Mouse (Mus musculus) macrophage (primary cell): ENCODE measurements around the gene Nnmt. TPM values are rescaled to one million over a fixed set of nuclear protein-coding genes. Genes with fewer than 3 reads are reported as not detected.

Experiments
- H3K27ac ChIP-seq: fragments of 350-480 bp; formaldehyde crosslinking; 2 replicates; pipeline ENCODE4 v1.9.0; 2021
- H3K36me3 ChIP-seq: fragments of 350-480 bp; formaldehyde crosslinking; 2 replicates; pipeline ENCODE4 v1.9.0; 2021; ENCODE audit errors: inconsistent target
- H3K4me3 ChIP-seq: fragments of 350-480 bp; formaldehyde crosslinking; 2 replicates; pipeline ENCODE4 v1.9.0; 2021; ENCODE audit errors: inconsistent target
- H3K79me2 ChIP-seq: fragments of 350-480 bp; formaldehyde crosslinking; 2 replicates; pipeline ENCODE4 v1.9.0; 2021; ENCODE audit errors: inconsistent target
- WGBS: methylation state at CpG from one replicate; pipeline ENCODE4 v1.1.7; 2026; ENCODE audit warnings: inconsistent platforms; ENCODE audit not compliant: missing documents; 5-methylcytosine and 5-hydroxymethylcytosine counted together
- polyA plus RNA-seq: library from polyadenylated mRNA; stranded (reverse); fragments of 250-400 nt; gene quantifications from 3 replicates; pipeline ENCODE4 v1.2.4, GENCODE M21; 2018; ENCODE audit warnings: inconsistent platforms

The Nnmt gene
- polyA plus RNA-seq, 1 experiment from 2014 or later = not detected

DNA sequence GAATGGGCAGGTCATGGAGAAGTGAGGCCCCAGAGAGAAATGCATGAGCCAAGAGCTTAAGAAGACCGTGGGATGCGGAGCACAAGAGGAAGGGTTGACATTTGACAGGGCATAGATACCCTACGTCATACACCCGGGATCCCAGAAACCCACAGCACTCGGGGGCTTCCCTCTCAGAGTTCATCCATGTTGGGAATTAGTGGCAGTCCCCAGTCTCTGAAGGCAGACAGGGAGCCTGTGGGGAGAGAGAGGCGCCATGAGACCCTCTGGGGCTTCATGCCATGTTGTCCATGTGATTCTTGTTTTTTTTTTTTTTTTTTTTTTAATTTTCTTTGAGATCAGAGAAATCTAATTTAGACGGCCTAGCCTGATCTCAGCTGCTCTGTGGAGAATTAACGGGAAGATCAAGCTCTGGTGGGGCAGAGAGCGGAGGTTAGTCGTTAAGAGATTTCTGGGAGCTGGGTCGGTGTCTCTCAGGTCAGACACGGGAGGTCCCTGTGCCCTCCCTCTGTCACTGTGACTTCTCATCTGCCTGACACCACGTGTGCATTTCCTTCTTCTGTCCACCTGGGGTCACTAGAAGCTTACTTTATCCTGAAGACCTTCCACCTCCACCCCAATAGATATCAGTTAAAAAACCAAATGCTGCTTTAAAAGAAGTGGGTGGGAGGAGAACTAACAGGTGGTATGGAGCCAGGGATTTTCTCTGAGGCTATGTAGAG lies 40.1 kb upstream of the Nnmt start:
- no peaks in the 10 kb centered on the region for H3K79me2 ChIP-seq
- no peak overlapping the region for H3K4me3 ChIP-seq
- H3K36me3 ChIP-seq = no peaks in the 10 kb centered on the region
- WGBS = 54% methylated on average over 13 of the region's 13 CpGs
- H3K27ac ChIP-seq = no peak overlapping the region

DNA sequence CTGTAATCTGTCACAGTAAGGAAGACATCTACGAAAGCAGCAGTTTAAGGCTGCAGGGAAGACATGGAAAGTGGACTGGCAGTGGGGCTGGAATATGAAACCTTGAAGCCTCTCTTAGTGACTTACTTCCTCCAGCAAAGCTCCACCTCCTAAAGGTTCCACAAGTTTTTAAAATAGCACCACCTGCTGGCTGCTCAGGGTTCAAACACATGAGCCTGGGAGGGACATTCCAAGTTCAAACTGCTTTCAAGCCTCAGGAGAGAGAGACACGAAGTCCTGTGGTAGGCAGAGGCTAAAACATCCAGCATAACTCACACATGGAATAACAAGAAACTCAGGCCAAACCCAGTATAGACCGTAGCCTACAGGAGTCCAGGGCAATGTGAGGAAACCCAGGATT lies 39.4 kb upstream of the Nnmt start:
- no peak overlapping the region for H3K27ac ChIP-seq
- no peaks in the 10 kb centered on the region for H3K79me2 ChIP-seq
- no peaks in the 10 kb centered on the region for H3K36me3 ChIP-seq
- no peak overlapping the region for H3K4me3 ChIP-seq
- 79% methylated on average over 3 of the region's 3 CpGs for WGBS

DNA sequence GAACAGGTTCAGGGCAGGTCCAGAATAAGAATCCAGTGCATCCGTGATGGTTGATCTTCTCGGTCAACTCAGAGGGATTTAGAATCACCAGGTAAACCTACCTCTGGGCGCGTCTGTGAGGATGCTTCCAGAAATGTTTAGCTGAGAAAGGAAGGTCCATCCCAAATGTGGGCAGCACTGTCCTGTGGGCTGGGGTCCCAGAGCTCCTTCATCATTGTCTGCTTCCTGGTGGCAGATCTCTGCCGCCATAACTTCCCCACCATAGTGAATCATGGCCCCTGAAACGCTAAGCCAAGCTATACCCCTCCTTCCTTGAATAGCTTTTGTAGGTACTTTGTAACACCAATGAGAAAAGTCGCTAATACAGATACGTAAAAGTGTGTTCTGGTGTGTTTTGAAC lies 36.7 kb upstream of the Nnmt start:
- H3K4me3 ChIP-seq = no peak overlapping the region
- no peaks in the 10 kb centered on the region for H3K79me2 ChIP-seq
- H3K27ac ChIP-seq = no peak overlapping the region
- 95% methylated on average over 8 of the region's 8 CpGs for WGBS
- H3K36me3 ChIP-seq = no peaks in the 10 kb centered on the region

GRCm38 (mm10) chr9:48640881-48641280 lies 35.9 kb upstream of the Nnmt start:
- WGBS = 91% methylated on average over 8 of the region's 8 CpGs
- no peaks in the 10 kb centered on the region for H3K79me2 ChIP-seq
- H3K4me3 ChIP-seq = no peak overlapping the region
- no peak overlapping the region for H3K27ac ChIP-seq
- no peaks in the 10 kb centered on the region for H3K36me3 ChIP-seq

DNA sequence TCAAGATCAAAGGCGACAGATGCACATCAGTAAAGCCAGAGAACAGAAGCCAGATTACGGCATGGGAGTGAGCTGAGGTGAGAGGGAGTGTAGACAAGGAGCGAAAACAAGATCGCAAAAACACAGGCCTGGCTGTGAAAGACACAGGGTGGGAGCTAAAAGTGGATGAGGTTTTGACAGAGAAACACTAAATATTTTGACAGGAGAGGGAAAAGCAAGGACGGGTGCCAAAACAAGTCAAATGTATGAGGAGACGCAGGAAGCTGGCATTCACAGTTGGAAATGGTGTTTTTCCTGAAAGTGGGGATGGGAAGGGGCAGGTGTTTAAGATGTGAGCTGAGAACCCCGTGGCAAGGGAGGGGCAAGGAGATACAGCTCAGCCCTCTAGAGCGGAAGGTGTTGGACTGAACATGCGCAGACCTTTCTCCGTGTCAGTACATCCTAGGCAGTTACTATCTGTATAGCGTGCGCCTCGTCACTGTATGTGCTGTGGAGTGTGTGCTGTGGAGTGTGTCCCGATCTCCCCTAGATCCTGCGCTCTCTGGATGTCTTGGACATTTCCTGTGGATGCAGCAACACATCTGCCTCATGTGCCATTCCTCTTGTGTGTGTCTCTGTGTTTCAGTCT lies 33.3 kb upstream of the Nnmt start:
- Histone ChIP-seq H3K36me3 (no peaks in the 10 kb centered on the region), H3K27ac (no peak overlapping the region), H3K79me2 (no peaks in the 10 kb centered on the region), H3K4me3 (no peak overlapping the region)
- 70% methylated on average over 15 of the region's 15 CpGs for WGBS

- Histone ChIP-seq H3K36me3 (no peaks in the 10 kb centered on the region), H3K27ac (no peak overlapping the region), H3K79me2 (no peaks in the 10 kb centered on the region), H3K4me3 (no peak overlapping the region)
- WGBS = 83% methylated on average over 7 of the region's 7 CpGs
Observed at GRCm38 (mm10) chr9:48637161-48637560, 32.2 kb upstream of the Nnmt start.

- Histone ChIP-seq H3K4me3 (no peak overlapping the region), H3K79me2 (no peaks in the 10 kb centered on the region), H3K27ac (no peak overlapping the region), H3K36me3 (no peaks in the 10 kb centered on the region)
- WGBS = 40% methylated on average over 18 of the region's 18 CpGs
Observed at GRCm38 (mm10) chr9:48635576-48636350, 30.8 kb upstream of the Nnmt start.

GRCm38 (mm10) chr9:48633147-48633546 lies 28.2 kb upstream of the Nnmt start:
- Histone ChIP-seq H3K27ac (no peak overlapping the region), H3K79me2 (no peaks in the 10 kb centered on the region), H3K36me3 (no peaks in the 10 kb centered on the region), H3K4me3 (no peak overlapping the region)
- WGBS = 66% methylated on average over 6 of the region's 6 CpGs

- 83% methylated on average over 1 of the region's 1 CpGs for WGBS
- Histone ChIP-seq H3K36me3 (no peaks in the 10 kb centered on the region), H3K27ac (no peak overlapping the region), H3K4me3 (no peak overlapping the region), H3K79me2 (no peaks in the 10 kb centered on the region)
Observed at GRCm38 (mm10) chr9:48619268-48619667, 14.3 kb upstream of the Nnmt start.

- no peak overlapping the region for H3K4me3 ChIP-seq
- 43% methylated on average over 6 of the region's 6 CpGs for WGBS
- no peak overlapping the region for H3K27ac ChIP-seq
Observed at GRCm38 (mm10) chr9:48618589-48618988, 13.6 kb upstream of the Nnmt start.

DNA sequence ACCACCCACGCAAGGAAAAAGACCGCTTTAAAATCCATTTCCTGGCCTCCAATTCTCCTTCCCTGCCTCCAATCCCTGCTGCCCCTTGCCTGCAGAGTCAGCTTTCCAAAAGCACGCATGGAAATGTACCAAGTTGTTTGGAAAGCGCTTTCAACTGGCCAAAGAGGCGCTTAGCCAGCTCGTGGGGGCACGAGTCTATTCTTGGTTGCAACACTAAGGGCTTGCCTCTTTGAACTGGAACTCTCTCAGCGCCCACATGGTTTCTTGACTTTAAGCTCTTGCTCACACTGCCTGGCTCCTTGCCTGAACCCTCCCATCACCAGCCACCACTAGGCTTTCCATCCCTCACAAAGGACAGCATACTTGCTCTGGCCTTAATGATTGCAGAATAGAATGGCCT lies 13.2 kb upstream of the Nnmt start:
- Histone ChIP-seq H3K36me3 (no peaks in the 10 kb centered on the region), H3K27ac (no peak overlapping the region), H3K4me3 (no peak overlapping the region), H3K79me2 (no peaks in the 10 kb centered on the region)
- WGBS = 73% methylated on average over 8 of the region's 8 CpGs

More at GRCm38 (mm10) chr9:48618589-48618988, 13.6 kb upstream of the Nnmt start:
- no peaks in the 10 kb centered on the region for H3K79me2 ChIP-seq
- no peaks in the 10 kb centered on the region for H3K36me3 ChIP-seq

DNA sequence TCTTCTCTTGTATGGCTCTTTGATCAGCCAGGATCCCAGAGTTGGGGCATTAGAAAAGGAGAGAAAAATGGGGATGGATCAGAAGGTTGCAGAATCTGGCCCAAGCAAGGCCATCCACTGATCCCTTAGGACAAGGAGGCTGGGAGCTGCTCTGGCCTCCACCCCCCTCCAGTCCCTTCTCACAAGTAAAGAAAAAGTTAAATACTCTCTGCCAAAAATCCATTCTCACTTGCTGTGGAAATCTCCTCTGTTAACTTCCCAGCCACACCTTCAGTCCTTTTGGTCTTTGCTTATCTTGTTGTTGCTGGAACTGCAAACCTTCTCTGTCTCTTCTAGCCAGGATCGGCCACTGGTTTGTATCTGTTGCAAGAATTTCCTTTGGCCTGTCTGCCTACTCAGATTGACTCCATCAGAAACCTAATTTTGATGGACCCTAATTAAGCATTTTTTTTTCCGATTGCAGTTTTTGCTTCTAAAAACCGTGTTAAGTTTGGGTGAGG lies 12.6 kb upstream of the Nnmt start:
- H3K4me3 ChIP-seq = no peak overlapping the region
- no peaks in the 10 kb centered on the region for H3K79me2 ChIP-seq
- H3K36me3 ChIP-seq = no peaks in the 10 kb centered on the region
- H3K27ac ChIP-seq = no peak overlapping the region
- WGBS = 90% methylated on average over 3 of the region's 3 CpGs

- no peaks in the 10 kb centered on the region for H3K79me2 ChIP-seq
- H3K36me3 ChIP-seq = no peaks in the 10 kb centered on the region
- 82% methylated on average over 4 of the region's 4 CpGs for WGBS
- H3K4me3 ChIP-seq = no peak overlapping the region
- no peak overlapping the region for H3K27ac ChIP-seq
Observed at GRCm38 (mm10) chr9:48613221-48613620, 8.3 kb upstream of the Nnmt start.

GRCm38 (mm10) chr9:48612542-48612941 lies 7.6 kb upstream of the Nnmt start:
- H3K36me3 ChIP-seq = no peaks in the 10 kb centered on the region
- WGBS = 87% methylated on average over 5 of the region's 5 CpGs
- no peak overlapping the region for H3K4me3 ChIP-seq
- H3K79me2 ChIP-seq = no peaks in the 10 kb centered on the region
- no peak overlapping the region for H3K27ac ChIP-seq

DNA sequence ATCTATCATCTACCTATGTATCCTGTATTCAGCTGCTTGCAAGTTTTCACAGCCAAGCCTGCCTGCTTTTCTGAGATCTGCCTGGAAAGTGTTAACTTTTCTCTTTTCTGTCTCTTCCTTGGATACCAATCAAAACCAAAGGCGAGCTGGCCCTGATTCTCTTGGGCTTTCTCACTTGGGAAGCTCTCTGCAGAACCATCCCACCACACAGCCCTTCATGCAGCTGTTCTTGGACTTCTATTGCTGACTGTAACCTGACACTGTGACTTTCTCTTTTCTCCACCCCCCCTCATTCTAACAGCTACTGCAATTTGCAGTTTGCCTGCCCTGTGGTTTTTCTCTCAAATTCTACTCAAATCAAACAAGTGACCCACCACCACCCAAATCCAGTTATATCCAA lies 6.1 kb upstream of the Nnmt start:
- Histone ChIP-seq H3K36me3 (no peaks in the 10 kb centered on the region), H3K79me2 (no peaks in the 10 kb centered on the region), H3K4me3 (no peak overlapping the region), H3K27ac (no peak overlapping the region)
- WGBS = 54% methylated on average over 1 of the region's 1 CpGs
